Mouse (Mus musculus) liver, embryonic 14.5 days (tissue): Measurements from ENCODE around the gene Lrrc8b. TPM values are rescaled to one million over a fixed set of nuclear protein-coding genes. Genes with fewer than 3 reads are reported as not detected.
A peak's percentile ranks its signal among the peaks of the same experiment; 100 is the strongest.

Source experiments
- ATAC-seq: fragments of 200-750 bp; cut with Nextera tagmentation; 2 replicates; pipeline ENCODE4 v1.8.0; 2017; ENCODE audit warnings: moderate number of reproducible peaks, mild to moderate bottlenecking, moderate library complexity; ENCODE audit not compliant: insufficient read depth
- DNase-seq, 3 experiments: peaks; one replicate each; pipeline ENCODE4 v3.0.0-alpha.2; 2012 to 2013; ENCODE audit warnings: low read depth in 3 of 3, low spot score in 3 of 3
- H3K27ac ChIP-seq: fragments of 300-500 bp; sonication (generic); 2 replicates; pipeline ENCODE4 v1.5.1; 2014; ENCODE audit warnings: moderate library complexity, mild to moderate bottlenecking, control low read depth, inconsistent platforms
- H3K27me3 ChIP-seq: fragments of 300-500 bp; sonication (generic); 2 replicates; pipeline ENCODE4 v1.6.1; 2014; ENCODE audit warnings: mild to moderate bottlenecking, low read length, moderate library complexity; ENCODE audit not compliant: control insufficient read depth, insufficient read depth
- H3K36me3 ChIP-seq: fragments of 300-500 bp; sonication (generic); replicated peaks from 2 replicates; pipeline ENCODE4 v1.6.1; 2014; ENCODE audit warnings: low read depth; ENCODE audit not compliant: control insufficient read depth, insufficient read depth
- H3K4me1 ChIP-seq, 2 experiments: fragments of 200-500 bp in 1 of 2; fragments of 300-500 bp in 1 of 2; sonication (generic) in 1 of 2; replicated peaks; 2 replicates each; pipeline ENCODE4 v1.6.1; 2012 to 2014; ENCODE audit warnings: antibody characterized with exemption in 1 of 2, inconsistent platforms in 1 of 2, low read length in 1 of 2; ENCODE audit not compliant: control insufficient read depth in 2 of 2, insufficient read depth in 2 of 2
- H3K4me2 ChIP-seq: fragments of 300-500 bp; sonication (generic); 2 replicates; pipeline ENCODE4 v1.6.1; 2014; ENCODE audit warnings: low read depth, mild to moderate bottlenecking, control low read depth, moderate library complexity
- H3K4me3 ChIP-seq, 2 experiments: fragments of 200-500 bp in 1 of 2; fragments of 300-500 bp in 1 of 2; sonication (generic) in 1 of 2; 2 replicates each; pipeline ENCODE4 v1.5.1; 2012 to 2014; ENCODE audit warnings: low read depth in 2 of 2, low read length in 2 of 2, mild to moderate bottlenecking in 2 of 2, control low read depth in 1 of 2, inconsistent platforms in 1 of 2, moderate library complexity in 1 of 2; ENCODE audit not compliant: insufficient read depth in 1 of 2
- H3K9ac ChIP-seq: fragments of 300-500 bp; sonication (generic); replicated peaks from 2 replicates; pipeline ENCODE4 v1.6.1; 2014; ENCODE audit warnings: mild to moderate bottlenecking, control low read depth, moderate library complexity
- H3K9me3 ChIP-seq: fragments of 300-500 bp; sonication (generic); 2 replicates; pipeline ENCODE4 v1.6.1; 2016; ENCODE audit warnings: low read length, mixed read lengths; ENCODE audit not compliant: control insufficient read depth
- CTCF ChIP-seq: IDR thresholded peaks from 2 replicates; pipeline ENCODE4 v1.5.1; 2016; ENCODE audit warnings: antibody characterized with exemption, low read depth, control low read depth
- EP300 ChIP-seq: IDR thresholded peaks from 2 replicates; pipeline ENCODE4 v1.6.1; 2016; ENCODE audit warnings: antibody characterized with exemption, low read depth
- WGBS: fragments of 180-500 bp; shearing (Covaris S2); extraction: QIAGEN DNeasy Blood & Tissue Kit; methylation state at CpG from one replicate; pipeline ENCODE4 v1.1.7; 2014; ENCODE audit not compliant: insufficient replicate concordance; 5-methylcytosine and 5-hydroxymethylcytosine counted together
- polyA plus RNA-seq, 2 experiments: library from polyadenylated mRNA; depleted of rRNA in 1 of 2; stranded (reverse) in 1 of 2; unstranded in 1 of 2; fragments of >200 nt; fragmentation: Nextera tagmentation in 1 of 2; extraction: Ambion mirVana in 1 of 2; gene quantifications; 2 replicates each; pipeline versions ENCODE4 v1.2.1 to v1.2.3; 2012 to 2014

Lrrc8b gene
- polyA plus RNA-seq, 2 experiments: 3.5 to 3.8 TPM

GRCm38 (mm10) chr5:105527477-105528331, 112.1 kb downstream of the Lrrc8b start:
- Histone ChIP-seq H3K36me3 (peaks cover 9% of the 10 kb centered on the region; the same call in 1 of the 2 replicates), H3K27me3 (no peaks in the 10 kb centered on the region), H3K4me1 (peaks cover 54% of the 10 kb centered on the region in 2 experiments), H3K4me3 (peak overlapping the region; percentile 12 to 25; a peak in 2 of 4 replicates), H3K4me2 (peak overlapping the region; percentile 57), H3K27ac (peak overlapping the region; percentile 49), H3K9me3 (no peaks in the 10 kb centered on the region), H3K9ac (peak overlapping the region; percentile 40)
- 36% methylated on average over 23 of the region's 23 CpGs for WGBS
- peak; percentile 75 for ATAC-seq
- TF ChIP-seq EP300 (peak; percentile 69), CTCF (no peak)
- peak; percentile 47 to 62 (median 50) for DNase-seq

- H3K9me3 ChIP-seq: no peaks in the 10 kb centered on the region
- no peak overlapping the region for H3K4me2 ChIP-seq
- ATAC-seq (no peak), DNase-seq (no peak)
- no peaks in the 10 kb centered on the region for H3K27me3 ChIP-seq
- WGBS: 74% methylated on average over 6 of the region's 6 CpGs
- H3K4me3 ChIP-seq: no peak overlapping the region
- no peak overlapping the region for H3K9ac ChIP-seq
- no peak overlapping the region for H3K27ac ChIP-seq
- peaks cover 7% of the 10 kb centered on the region; the same call in 1 of the 2 replicates for H3K36me3 ChIP-seq
- H3K4me1 ChIP-seq: peaks cover 28 to 29% of the 10 kb centered on the region in 2 experiments
- TF ChIP-seq CTCF (no peak), EP300 (no peak)
Measured at GRCm38 (mm10) chr5:105530576-105530975, 115.0 kb downstream of the Lrrc8b start.

- no peak overlapping the region for H3K4me2 ChIP-seq
- WGBS: 89% methylated on average over 3 of the region's 3 CpGs
- no peaks in the 10 kb centered on the region for H3K9me3 ChIP-seq
- H3K27me3 ChIP-seq: no peaks in the 10 kb centered on the region
- 0 out of 4 replicates have a peak, but pooled peaks cover 0 to 4% of the 10 kb centered on the region in 2 experiments for H3K4me1 ChIP-seq
- H3K36me3 ChIP-seq: peaks cover 2% of the 10 kb centered on the region; the same call in 1 of the 2 replicates
- H3K9ac ChIP-seq: no peak overlapping the region
- TF ChIP-seq CTCF (no peak), EP300 (no peak)
- H3K4me3 ChIP-seq: no peak overlapping the region
- no peak overlapping the region for H3K27ac ChIP-seq
- DNase-seq (no peak), ATAC-seq (0 out of 2 replicates have a peak, but pooled peaks have one; percentile 30)
Measured at GRCm38 (mm10) chr5:105535186-105535585, 119.6 kb downstream of the Lrrc8b start.

- H3K9me3 ChIP-seq: no peaks in the 10 kb centered on the region
- WGBS: 71% methylated on average over 2 of the region's 2 CpGs
- no peaks in the 10 kb centered on the region for H3K27me3 ChIP-seq
- DNase-seq: no peak
- no peak overlapping the region for H3K4me2 ChIP-seq
- TF ChIP-seq CTCF: no peak
- no peak overlapping the region for H3K4me3 ChIP-seq
- no peak for ATAC-seq
- no peak overlapping the region for H3K27ac ChIP-seq
- no peak overlapping the region for H3K9ac ChIP-seq
- H3K4me1 ChIP-seq: peaks cover 0 to 4% of the 10 kb centered on the region in 2 experiments; a peak in 1 of 4 replicates
- peaks cover 2% of the 10 kb centered on the region; the same call in 1 of the 2 replicates for H3K36me3 ChIP-seq
Measured at GRCm38 (mm10) chr5:105536172-105536571, 120.6 kb downstream of the Lrrc8b start.

GRCm38 (mm10) chr5:105537101-105537723, 121.6 kb downstream of the Lrrc8b start:
- 81% methylated on average over 11 of the region's 11 CpGs for WGBS
- TF ChIP-seq EP300 (no peak), CTCF (no peak)
- no peaks in the 10 kb centered on the region for H3K9me3 ChIP-seq
- no peaks in the 10 kb centered on the region for H3K27me3 ChIP-seq
- H3K27ac ChIP-seq: no peak overlapping the region
- H3K36me3 ChIP-seq: peaks cover 2% of the 10 kb centered on the region; the same call in 1 of the 2 replicates
- H3K4me2 ChIP-seq: no peak overlapping the region
- H3K4me3 ChIP-seq: no peak overlapping the region
- H3K9ac ChIP-seq: no peak overlapping the region
- no peak for ATAC-seq
- peaks cover 0 to 4% of the 10 kb centered on the region in 2 experiments; a peak in 1 of 4 replicates for H3K4me1 ChIP-seq
- no peak for DNase-seq

Other genes with a start within 250 kb of the Lrrc8b start
- gene Gbp10, start 176.2 kb upstream of the Lrrc8b start, polyA plus RNA-seq (2012; rRNA removed): 0.08 and 0.11 TPM in 2 replicates
- gene Gbp10, start 176.2 kb upstream of the Lrrc8b start, polyA plus RNA-seq (2014; fragmentation: Nextera tagmentation; extraction: Ambion mirVana): 0.14 TPM in 1 of 2 replicates, not detected in the other
- 0.13 and 0.27 TPM in 2 replicates for gene Gm43302, start 122.1 kb upstream of the Lrrc8b start, polyA plus RNA-seq (2012; rRNA removed)
- gene Gm43302, start 122.1 kb upstream of the Lrrc8b start, polyA plus RNA-seq (2014; fragmentation: Nextera tagmentation; extraction: Ambion mirVana): 0.13 TPM in 2 replicates
- 0.58 and 1.1 TPM in 2 replicates for gene Gbp6, start 122.1 kb upstream of the Lrrc8b start, polyA plus RNA-seq (2012; rRNA removed)
- gene Gbp6, start 122.1 kb upstream of the Lrrc8b start, polyA plus RNA-seq (2014; fragmentation: Nextera tagmentation; extraction: Ambion mirVana): 1.0 and 1.7 TPM in 2 replicates
- gene Lrrc8c, start 103.6 kb downstream of the Lrrc8b start, polyA plus RNA-seq (2012; rRNA removed): 6.2 and 6.5 TPM in 2 replicates
- 18.0 and 22.4 TPM in 2 replicates for gene Lrrc8c, start 103.6 kb downstream of the Lrrc8b start, polyA plus RNA-seq (2014; fragmentation: Nextera tagmentation; extraction: Ambion mirVana)